Mouse (Mus musculus) liver, embryonic 13.5 days (tissue): ENCODE results near the gene Poc1a. TPM values are rescaled to one million over a fixed set of nuclear protein-coding genes. Genes with fewer than 3 reads are reported as not detected.
A peak's percentile ranks its signal among the peaks of the same experiment; 100 is the strongest.

Source experiments
- ATAC-seq: fragments of 200-750 bp; cut with Nextera tagmentation; 2 replicates; pipeline ENCODE4 v1.8.0; 2017; ENCODE audit warnings: low read depth, mild to moderate bottlenecking, moderate number of reproducible peaks, moderate library complexity
- DNase-seq: peaks from one replicate; pipeline ENCODE4 v3.0.0; 2022
- H3K27ac ChIP-seq: fragments of 300-500 bp; sonication (generic); 2 replicates; pipeline ENCODE4 v1.5.1; 2015; ENCODE audit warnings: moderate library complexity, mild to moderate bottlenecking, inconsistent platforms
- H3K27me3 ChIP-seq: fragments of 300-500 bp; sonication (generic); 2 replicates; pipeline ENCODE4 v1.6.1; 2015; ENCODE audit warnings: mild to moderate bottlenecking, inconsistent platforms
- H3K36me3 ChIP-seq: fragments of 300-500 bp; sonication (generic); 2 replicates; pipeline ENCODE4 v1.6.1; 2015; ENCODE audit warnings: mild to moderate bottlenecking, inconsistent platforms
- H3K4me1 ChIP-seq: fragments of 300-500 bp; sonication (generic); replicated peaks from 2 replicates; pipeline ENCODE4 v1.6.1; 2015; ENCODE audit warnings: inconsistent platforms
- H3K4me2 ChIP-seq: fragments of 300-500 bp; sonication (generic); 2 replicates; pipeline ENCODE4 v1.6.1; 2015; ENCODE audit warnings: inconsistent platforms, mild to moderate bottlenecking, moderate library complexity
- H3K4me3 ChIP-seq: fragments of 300-500 bp; sonication (generic); replicated peaks from 2 replicates; pipeline ENCODE4 v1.5.1; 2015; ENCODE audit warnings: mild to moderate bottlenecking, inconsistent platforms
- H3K9ac ChIP-seq: fragments of 300-500 bp; sonication (generic); 2 replicates; pipeline ENCODE4 v1.6.1; 2015; ENCODE audit warnings: mild to moderate bottlenecking, inconsistent platforms
- H3K9me3 ChIP-seq: fragments of 300-500 bp; sonication (generic); replicated peaks from 2 replicates; pipeline ENCODE4 v1.6.1; 2016; ENCODE audit warnings: inconsistent platforms
- WGBS: fragments of 180-500 bp; shearing (Covaris S2); methylation state at CpG from one replicate; pipeline ENCODE4 v1.1.7; 2015; ENCODE audit not compliant: insufficient replicate concordance; 5-methylcytosine and 5-hydroxymethylcytosine counted together
- polyA plus RNA-seq: library from polyadenylated mRNA; unstranded; fragments of >200 nt; fragmentation: Nextera tagmentation; extraction: Ambion mirVana; gene quantifications from 2 replicates; pipeline ENCODE4 v1.2.1, GENCODE M21; 2015

The Poc1a gene
- polyA plus RNA-seq, 1 experiment from 2014 or later = 27.4 TPM

DNA sequence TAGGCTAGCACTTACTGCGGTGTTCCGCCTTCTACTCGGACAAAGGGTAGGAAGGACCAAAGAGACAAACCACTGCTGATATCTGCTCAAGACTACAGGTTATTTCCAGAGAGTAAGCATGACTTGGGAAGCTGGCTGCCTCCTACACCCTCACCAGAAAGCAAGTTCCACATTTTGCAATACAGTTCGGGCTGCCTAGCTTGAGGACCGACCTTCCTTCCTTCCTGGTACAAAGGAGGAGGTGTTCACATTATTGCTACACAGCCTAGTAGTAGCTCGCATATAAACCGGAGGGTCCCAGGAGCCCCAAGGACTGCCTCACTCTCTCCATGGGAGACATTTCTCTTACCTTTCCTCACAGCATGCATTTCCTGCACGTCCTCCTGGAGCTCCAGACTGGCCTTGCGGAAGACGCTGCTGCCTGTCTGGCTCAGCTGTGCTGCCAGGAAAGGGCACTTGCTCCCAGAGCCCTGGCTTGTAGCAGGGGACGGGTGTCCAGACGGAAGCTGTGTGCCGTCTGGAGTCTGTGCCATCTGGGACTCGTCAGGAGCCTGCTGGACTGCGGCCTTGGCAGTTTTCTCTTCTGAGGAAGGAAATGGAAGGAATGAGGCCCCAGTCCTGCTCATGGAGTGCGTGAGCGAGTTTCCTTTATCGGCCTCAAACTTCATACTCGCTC is 37.9 kb upstream of the Poc1a start:
- Histone ChIP-seq H3K4me3 (no peak overlapping the region), H3K27me3 (no peaks in the 10 kb centered on the region), H3K4me1 (peaks cover 23% of the 10 kb centered on the region), H3K4me2 (no peak overlapping the region), H3K9ac (no peak overlapping the region), H3K27ac (peak overlapping the region; percentile 43), H3K36me3 (peaks cover 53% of the 10 kb centered on the region), H3K9me3 (no peaks in the 10 kb centered on the region)
- DNase-seq (no peak), ATAC-seq (no peak)
- WGBS = 59% methylated on average over 19 of the region's 19 CpGs

DNA sequence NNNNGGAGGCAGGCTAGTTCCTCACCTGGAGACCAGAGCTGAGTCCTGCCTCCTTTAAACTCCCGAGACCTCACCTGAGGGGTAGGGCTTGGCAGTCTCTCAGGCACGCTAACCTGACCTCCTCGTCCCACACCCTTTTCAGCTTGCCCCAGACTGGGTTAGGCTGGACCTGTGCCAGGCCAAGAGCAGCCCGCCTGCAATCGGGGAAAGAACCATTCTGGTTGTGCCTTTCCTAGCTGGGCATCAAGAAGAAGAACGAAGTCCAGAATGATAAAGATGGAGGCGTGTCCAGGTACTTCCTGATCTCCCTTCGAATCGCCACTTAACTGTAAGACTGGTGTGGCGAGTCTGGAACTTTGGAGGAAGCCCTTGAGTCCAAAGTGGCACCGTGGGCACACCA is 31.3 kb upstream of the Poc1a start:
- 0 out of 2 replicates have a peak, but pooled peaks cover 4% of the 10 kb centered on the region for H3K36me3 ChIP-seq
- no peak overlapping the region for H3K4me3 ChIP-seq
- no peak overlapping the region for H3K4me2 ChIP-seq
- ATAC-seq (no peak), DNase-seq (no peak)
- H3K27ac ChIP-seq = no peak overlapping the region
- no peak overlapping the region for H3K9ac ChIP-seq
- H3K9me3 ChIP-seq = no peaks in the 10 kb centered on the region
- no peaks in the 10 kb centered on the region for H3K27me3 ChIP-seq
- H3K4me1 ChIP-seq = peaks cover 32% of the 10 kb centered on the region
- 66% methylated on average over 11 of the region's 11 CpGs for WGBS

DNA sequence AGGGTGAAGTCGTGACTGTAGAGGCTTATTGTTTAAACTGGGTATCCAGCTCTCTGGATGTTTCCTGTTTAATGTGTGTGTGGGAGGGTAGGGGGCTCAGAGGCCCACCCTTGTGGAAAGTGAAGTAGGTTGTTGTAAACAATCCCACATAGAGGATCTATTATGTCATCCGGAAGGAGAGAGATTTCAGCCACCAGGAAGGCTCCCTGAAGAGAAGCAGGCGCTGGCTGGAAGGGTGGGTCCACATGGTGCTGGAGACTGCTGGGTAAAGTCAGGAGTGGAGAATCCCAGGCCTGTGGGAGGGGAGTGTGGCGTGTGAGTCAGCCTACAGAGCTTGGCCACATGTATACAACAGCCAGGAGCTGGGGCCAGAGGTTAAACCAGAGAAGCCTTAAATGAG is 30.6 kb upstream of the Poc1a start:
- Histone ChIP-seq H3K4me1 (peaks cover 32% of the 10 kb centered on the region), H3K4me3 (no peak overlapping the region), H3K9me3 (no peaks in the 10 kb centered on the region), H3K4me2 (no peak overlapping the region), H3K27ac (no peak overlapping the region), H3K36me3 (0 out of 2 replicates have a peak, but pooled peaks cover 1% of the 10 kb centered on the region), H3K9ac (no peak overlapping the region), H3K27me3 (no peaks in the 10 kb centered on the region)
- WGBS = 53% methylated on average over 4 of the region's 4 CpGs
- no peak for DNase-seq
- no peak for ATAC-seq

DNA sequence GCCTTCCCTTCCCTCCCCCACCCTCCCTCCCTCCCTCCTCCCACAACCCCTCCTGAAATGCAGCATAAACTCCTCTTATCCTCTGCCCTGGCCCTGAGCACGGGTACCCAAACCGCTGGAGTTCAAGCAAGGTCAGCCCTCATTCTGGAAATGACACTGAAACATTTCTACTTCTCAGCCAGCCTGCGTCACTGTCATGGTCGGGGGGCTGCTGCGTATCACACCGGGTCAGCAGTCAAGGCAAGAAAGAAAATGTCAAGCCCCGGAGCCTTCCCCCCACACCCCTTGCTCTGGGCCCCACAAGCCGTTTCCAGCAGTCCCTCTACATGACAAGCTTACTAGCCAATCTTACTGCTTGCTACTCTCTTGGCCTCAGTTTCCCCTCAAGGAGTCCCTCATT is 29.8 kb upstream of the Poc1a start:
- 58% methylated on average over 8 of the region's 8 CpGs for WGBS
- Histone ChIP-seq H3K4me1 (peaks cover 30% of the 10 kb centered on the region), H3K27ac (no peak overlapping the region), H3K4me2 (no peak overlapping the region), H3K9ac (no peak overlapping the region), H3K27me3 (no peaks in the 10 kb centered on the region), H3K9me3 (no peaks in the 10 kb centered on the region), H3K4me3 (no peak overlapping the region), H3K36me3 (no peaks in the 10 kb centered on the region)
- ATAC-seq (no peak), DNase-seq (no peak)

DNA sequence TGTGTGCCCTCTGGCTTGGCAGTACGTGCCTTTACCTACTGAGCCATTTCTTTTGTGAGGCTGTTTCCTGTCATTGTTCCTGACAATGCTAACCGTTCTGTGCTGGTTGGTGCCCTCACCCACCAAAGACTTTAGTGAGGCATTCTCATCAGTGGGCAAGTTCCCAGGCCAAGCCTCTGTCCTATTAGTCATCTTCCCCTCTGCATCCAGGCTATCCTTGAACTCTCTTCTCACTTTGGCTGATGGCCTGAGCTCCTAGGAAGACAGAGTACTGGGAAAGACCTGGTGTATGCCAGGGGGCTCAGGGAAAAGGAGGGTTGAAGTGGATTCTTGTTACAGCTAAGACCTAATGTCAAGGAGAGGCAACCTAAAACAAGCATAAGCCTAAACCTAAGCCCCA is 26.9 kb upstream of the Poc1a start:
- no peak overlapping the region for H3K9ac ChIP-seq
- H3K4me3 ChIP-seq = no peak overlapping the region
- DNase-seq (no peak), ATAC-seq (no peak)
- no peak overlapping the region for H3K27ac ChIP-seq
- WGBS = 64% methylated on average over 2 of the region's 2 CpGs
- no peaks in the 10 kb centered on the region for H3K36me3 ChIP-seq
- H3K9me3 ChIP-seq = no peaks in the 10 kb centered on the region
- 0 out of 2 replicates have a peak, but pooled peaks cover 3% of the 10 kb centered on the region for H3K27me3 ChIP-seq
- 0 out of 2 replicates have a peak, but pooled peaks cover 9% of the 10 kb centered on the region for H3K4me1 ChIP-seq
- H3K4me2 ChIP-seq = no peak overlapping the region

DNA sequence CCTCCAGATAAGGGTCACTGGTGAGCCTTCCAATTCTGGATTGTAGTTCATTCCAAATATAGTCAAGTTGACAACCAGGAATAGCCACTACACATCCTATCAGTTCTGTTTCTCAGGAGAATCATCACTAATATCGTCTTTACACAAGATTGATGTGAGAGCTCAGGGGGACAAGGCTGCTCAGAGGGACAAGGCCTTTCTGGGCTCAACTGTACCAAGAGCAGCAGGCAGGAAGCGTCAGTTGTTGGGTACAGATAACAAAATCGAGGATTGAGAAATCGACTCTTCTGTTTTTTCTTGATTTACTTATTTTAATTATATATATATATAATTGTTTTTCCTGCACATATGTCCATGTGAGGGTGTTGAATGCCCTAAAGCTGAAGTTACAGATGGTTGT is 22.4 kb upstream of the Poc1a start:
- no peak overlapping the region for H3K4me3 ChIP-seq
- H3K4me1 ChIP-seq = peaks cover 16% of the 10 kb centered on the region; the same call in 1 of the 2 replicates
- H3K27ac ChIP-seq = no peak overlapping the region
- no peak for DNase-seq
- H3K36me3 ChIP-seq = no peaks in the 10 kb centered on the region
- H3K9ac ChIP-seq = no peak overlapping the region
- H3K9me3 ChIP-seq = no peaks in the 10 kb centered on the region
- H3K27me3 ChIP-seq = 0 out of 2 replicates have a peak, but pooled peaks cover 3% of the 10 kb centered on the region
- no peak overlapping the region for H3K4me2 ChIP-seq
- WGBS = 16% methylated on average over 4 of the region's 4 CpGs
- ATAC-seq = no peak

DNA sequence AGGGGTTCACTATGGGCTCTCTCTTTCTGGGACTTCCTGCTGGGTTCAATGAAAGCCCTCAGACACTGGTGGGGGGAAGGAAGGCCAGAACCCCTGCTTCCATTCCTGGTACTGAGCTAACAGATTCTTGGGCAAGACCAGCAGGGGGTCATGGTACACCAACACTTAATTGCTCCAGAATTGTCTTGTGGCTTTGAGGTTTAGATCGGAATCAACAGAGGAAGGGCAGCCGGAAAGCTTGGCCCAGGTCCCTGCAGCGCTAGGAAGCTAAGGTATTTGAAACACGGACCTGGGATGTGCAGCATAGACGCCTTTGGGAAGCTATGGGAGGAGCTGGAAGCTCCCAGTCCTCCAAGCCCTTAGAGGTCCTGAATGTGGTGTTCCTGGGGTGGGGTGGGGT is 21.9 kb upstream of the Poc1a start:
- H3K4me1 ChIP-seq = peaks cover 16% of the 10 kb centered on the region; the same call in 1 of the 2 replicates
- ATAC-seq (no peak), DNase-seq (no peak)
- no peak overlapping the region for H3K4me3 ChIP-seq
- 0 out of 2 replicates have a peak, but pooled peaks cover 3% of the 10 kb centered on the region for H3K27me3 ChIP-seq
- H3K9me3 ChIP-seq = no peaks in the 10 kb centered on the region
- no peaks in the 10 kb centered on the region for H3K36me3 ChIP-seq
- no peak overlapping the region for H3K4me2 ChIP-seq
- 27% methylated on average over 5 of the region's 5 CpGs for WGBS
- H3K27ac ChIP-seq = no peak overlapping the region
- no peak overlapping the region for H3K9ac ChIP-seq

DNA sequence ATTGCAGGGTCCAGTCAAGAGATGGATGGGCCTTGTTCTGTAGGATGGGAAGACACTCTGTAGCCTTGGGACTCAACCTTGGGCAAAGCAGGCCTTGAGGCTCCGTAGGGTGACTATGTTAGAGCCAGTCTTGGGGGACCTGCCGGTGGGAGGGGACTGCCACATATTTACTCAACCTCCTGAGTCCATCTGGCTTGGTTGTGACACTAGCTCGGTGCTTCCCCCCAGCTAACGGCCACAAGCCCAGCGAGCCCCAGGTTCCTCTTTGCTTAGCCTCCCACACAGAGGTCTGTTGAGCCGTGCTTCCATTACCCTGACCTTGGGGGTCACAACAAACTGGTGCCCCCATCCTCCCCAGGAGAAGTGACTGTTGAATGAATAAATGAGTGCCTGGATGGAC is 19.8 kb upstream of the Poc1a start:
- Histone ChIP-seq H3K4me3 (no peak overlapping the region), H3K9ac (no peak overlapping the region), H3K9me3 (no peaks in the 10 kb centered on the region), H3K4me1 (peaks cover 16% of the 10 kb centered on the region; the same call in 1 of the 2 replicates), H3K27ac (no peak overlapping the region), H3K36me3 (no peaks in the 10 kb centered on the region), H3K27me3 (0 out of 2 replicates have a peak, but pooled peaks cover 3% of the 10 kb centered on the region), H3K4me2 (no peak overlapping the region)
- whole genome bisulfite sequencing = 19% methylated on average over 6 of the region's 6 CpGs
- ATAC-seq (no peak), DNase-seq (no peak)

DNA sequence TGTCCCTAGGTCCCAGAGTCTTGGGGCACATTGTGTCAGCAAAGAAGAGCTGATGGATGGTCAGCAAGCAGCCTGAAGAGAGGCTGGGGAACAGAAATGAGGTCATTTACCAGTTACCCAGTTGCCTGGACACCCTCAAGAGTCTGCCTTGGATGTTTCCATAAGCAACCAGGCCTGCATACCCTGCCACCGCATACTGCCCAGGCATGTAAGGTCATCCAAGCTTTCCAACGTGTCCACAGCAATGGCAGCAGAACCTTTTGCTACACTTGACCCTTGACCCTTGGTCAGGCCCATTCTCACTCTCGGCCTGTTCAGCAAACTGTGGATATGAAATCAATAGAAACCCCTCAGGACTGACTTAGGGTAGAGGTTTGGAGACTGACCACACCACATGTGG is 19.4 kb upstream of the Poc1a start:
- Histone ChIP-seq H3K9ac (no peak overlapping the region), H3K27me3 (no peaks in the 10 kb centered on the region), H3K4me2 (no peak overlapping the region), H3K9me3 (no peaks in the 10 kb centered on the region), H3K27ac (no peak overlapping the region), H3K4me3 (no peak overlapping the region), H3K36me3 (no peaks in the 10 kb centered on the region), H3K4me1 (peaks cover 16% of the 10 kb centered on the region; the same call in 1 of the 2 replicates)
- DNase-seq (no peak), ATAC-seq (no peak)
- WGBS = 57% methylated on average over 3 of the region's 3 CpGs

DNA sequence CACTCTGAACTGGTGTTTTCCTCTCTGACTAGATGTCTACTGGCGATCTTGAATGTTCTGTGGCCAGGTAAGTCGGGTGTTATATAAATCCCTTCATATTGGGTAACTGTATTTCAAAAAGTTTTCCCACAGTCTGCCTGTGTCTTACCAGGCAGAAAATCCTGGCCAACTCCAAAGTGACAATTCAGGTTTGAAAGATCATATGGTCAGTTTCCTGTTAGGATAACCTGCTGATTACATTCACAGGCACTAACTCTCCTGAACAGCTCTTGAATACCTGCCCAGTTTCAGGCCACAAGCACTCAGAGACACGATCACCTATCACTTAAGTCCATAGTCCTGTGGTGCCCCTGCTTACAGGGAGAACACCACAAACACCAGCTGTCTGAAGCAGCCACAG is 18.8 kb upstream of the Poc1a start:
- H3K27ac ChIP-seq = no peak overlapping the region
- 58% methylated on average over 3 of the region's 3 CpGs for WGBS
- no peak overlapping the region for H3K4me2 ChIP-seq
- H3K4me3 ChIP-seq = no peak overlapping the region
- peaks cover 16% of the 10 kb centered on the region; the same call in 1 of the 2 replicates for H3K4me1 ChIP-seq
- H3K36me3 ChIP-seq = no peaks in the 10 kb centered on the region
- H3K9ac ChIP-seq = no peak overlapping the region
- no peak for ATAC-seq
- H3K9me3 ChIP-seq = no peaks in the 10 kb centered on the region
- DNase-seq = no peak
- no peaks in the 10 kb centered on the region for H3K27me3 ChIP-seq

DNA sequence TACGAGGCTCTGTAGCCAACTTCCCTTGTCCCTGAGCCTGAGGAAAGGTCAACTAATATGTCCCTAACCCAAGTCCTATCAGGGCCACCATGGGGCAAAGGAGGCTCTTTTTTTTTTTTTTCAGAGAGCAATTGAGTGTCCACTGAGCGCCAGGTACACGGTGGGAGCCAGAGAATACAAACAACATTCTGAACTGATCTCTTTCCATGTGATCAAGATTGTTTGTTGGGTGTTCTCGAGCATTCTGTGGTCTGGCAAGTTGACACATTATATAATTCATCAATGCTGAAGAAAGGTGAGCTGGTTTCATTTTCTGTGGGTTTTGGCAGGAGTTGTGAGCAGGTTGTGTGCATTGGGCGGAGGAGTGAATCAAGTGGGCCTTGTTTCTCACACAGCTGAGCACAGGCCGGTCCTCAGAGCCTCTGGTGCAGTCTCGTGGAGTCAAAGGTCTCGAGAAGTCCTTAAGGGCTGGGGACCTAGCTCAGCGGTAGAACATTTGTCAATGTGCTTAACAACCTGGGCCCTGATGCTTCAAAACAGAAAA is 17.4 kb upstream of the Poc1a start:
- peaks cover 19% of the 10 kb centered on the region for H3K4me1 ChIP-seq
- H3K9me3 ChIP-seq = no peaks in the 10 kb centered on the region
- DNase-seq (no peak), ATAC-seq (no peak)
- no peak overlapping the region for H3K27ac ChIP-seq
- H3K27me3 ChIP-seq = no peaks in the 10 kb centered on the region
- no peak overlapping the region for H3K4me2 ChIP-seq
- WGBS = 59% methylated on average over 9 of the region's 9 CpGs
- no peaks in the 10 kb centered on the region for H3K36me3 ChIP-seq
- H3K9ac ChIP-seq = no peak overlapping the region
- no peak overlapping the region for H3K4me3 ChIP-seq
